Mouse (Mus musculus) lung, postnatal 4 days (tissue): ENCODE measurements around the gene Dpagt1.
"Not testable (repeated sequence)": the region's sequence is repeated elsewhere in the genome, so short reads cannot be mapped to it uniquely, and the experiment has no call there.

ENCODE experiments used
- DNase-seq, 2 experiments: peaks; one replicate each; pipeline ENCODE4 v3.0.0; 2021

The Dpagt1 gene

DNA sequence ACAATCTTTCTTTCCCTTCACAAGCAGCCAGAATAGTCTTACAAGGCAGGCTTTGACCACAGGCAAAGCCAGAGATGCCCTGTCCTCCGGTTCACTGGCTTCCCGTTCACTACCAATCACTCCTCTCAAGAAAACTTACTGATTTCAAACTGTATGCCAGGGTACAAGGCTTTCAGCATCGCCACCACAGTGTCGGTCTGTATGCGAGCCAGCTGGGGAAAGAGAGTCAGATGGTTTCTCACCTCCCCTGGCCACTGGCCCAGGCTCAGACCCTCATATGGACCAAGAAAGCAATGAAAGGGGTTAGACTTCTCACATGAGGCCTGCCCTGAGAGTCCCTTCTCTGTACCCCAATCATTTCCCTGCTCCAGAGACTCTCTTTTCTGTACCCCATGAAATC lies 15.7 kb downstream of the Dpagt1 start:
- DNase-seq, result no peak

DNA sequence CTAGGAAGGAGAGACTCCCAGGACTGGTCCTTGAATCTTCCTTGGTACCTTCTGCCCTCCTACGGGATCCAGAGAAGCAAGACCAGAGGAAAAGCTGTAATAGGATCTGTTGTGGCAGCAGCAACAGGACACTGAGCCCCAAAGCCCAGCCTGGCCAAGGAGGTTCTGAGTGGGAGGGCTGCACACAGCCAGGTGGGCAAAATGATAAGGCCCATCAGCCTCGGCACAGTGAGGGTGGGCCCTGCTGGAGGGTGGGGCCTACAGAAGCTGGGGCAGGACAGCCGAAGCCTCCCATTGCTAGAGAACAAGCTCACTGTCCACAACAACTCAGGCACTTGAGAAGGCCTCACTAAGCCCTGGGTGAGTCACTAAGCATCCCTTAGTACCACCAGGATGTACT lies 16.4 kb downstream of the Dpagt1 start:
- DNase-seq, result no peak

DNA sequence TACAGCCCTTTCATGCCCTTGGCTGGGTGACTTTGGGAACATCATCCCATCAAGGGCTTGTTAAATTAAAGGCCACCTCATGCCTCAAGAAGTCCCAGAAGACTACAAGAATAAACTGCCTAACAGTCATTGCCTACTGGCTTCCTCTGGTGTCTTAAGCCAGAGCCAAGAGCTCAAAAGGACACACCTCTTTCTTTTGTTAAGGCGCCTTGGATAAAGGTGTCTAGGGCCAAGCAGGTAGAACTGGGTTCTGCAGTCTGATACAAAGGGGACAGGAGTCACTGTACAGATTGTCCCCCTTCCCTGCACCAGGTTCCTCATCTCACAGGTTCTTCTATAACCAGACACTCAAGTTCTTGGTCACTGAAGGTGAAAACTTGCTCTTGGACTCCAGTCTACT lies 16.8 kb downstream of the Dpagt1 start:
- DNase-seq, result no peak

DNA sequence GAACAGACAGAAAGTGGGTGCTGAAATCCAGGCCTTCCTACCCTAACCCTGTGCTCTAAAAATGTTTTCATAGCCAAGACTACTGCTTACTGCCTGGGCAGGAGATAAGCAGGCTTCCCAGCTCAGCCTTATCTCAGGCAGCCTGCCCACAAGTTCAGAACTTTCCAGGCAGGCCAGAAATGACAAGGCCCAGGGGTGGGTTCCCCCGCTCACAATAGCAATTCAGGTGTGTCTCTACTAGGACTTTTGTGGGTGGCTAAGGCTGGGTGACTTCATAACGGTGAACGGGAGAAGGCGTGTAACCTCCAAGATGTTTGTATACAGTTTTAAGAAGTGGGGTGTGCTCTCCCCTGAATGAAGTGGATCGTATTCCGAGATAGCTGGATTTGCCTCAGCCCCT lies 17.5 kb downstream of the Dpagt1 start:
- DNase-seq, result peak in 1 of 2 experiments; percentile 22

DNA sequence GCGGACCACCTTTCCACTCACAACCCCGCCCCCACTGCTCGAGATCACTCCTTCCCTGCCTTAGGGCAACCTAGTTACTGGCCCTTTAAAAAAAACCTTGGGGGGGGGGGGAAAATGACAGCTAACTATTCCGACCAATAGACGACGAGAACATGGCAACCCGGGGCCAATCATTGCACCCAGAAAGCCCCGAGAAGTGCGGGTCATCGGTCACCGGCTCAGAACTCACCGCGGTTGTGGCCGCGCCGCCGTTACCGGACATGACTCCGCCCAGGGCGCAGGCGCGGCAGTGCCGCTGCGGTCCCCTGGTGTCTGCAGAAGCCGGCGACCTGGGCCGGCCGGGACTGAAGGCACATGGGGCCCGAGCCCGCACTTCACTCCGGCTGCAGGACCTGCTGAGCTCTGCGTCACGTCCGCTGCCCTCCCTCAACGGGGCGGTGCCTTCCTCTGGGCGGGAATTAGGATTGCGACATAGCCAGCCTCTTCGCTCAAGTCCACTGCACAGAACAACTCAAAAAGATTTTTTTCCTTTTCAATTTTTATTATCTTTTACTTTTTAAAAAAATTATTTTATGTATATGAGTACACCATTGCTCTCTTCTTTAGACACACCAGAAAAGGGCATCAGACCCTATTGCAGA lies 18.1 kb downstream of the Dpagt1 start, which contains the start of gene Hmbs:
Hmbs (minus strand) TSS at position 448 of the 641 bp plus-strand sequence.
- peak; percentile 94 to 95 for DNase-seq

DNA sequence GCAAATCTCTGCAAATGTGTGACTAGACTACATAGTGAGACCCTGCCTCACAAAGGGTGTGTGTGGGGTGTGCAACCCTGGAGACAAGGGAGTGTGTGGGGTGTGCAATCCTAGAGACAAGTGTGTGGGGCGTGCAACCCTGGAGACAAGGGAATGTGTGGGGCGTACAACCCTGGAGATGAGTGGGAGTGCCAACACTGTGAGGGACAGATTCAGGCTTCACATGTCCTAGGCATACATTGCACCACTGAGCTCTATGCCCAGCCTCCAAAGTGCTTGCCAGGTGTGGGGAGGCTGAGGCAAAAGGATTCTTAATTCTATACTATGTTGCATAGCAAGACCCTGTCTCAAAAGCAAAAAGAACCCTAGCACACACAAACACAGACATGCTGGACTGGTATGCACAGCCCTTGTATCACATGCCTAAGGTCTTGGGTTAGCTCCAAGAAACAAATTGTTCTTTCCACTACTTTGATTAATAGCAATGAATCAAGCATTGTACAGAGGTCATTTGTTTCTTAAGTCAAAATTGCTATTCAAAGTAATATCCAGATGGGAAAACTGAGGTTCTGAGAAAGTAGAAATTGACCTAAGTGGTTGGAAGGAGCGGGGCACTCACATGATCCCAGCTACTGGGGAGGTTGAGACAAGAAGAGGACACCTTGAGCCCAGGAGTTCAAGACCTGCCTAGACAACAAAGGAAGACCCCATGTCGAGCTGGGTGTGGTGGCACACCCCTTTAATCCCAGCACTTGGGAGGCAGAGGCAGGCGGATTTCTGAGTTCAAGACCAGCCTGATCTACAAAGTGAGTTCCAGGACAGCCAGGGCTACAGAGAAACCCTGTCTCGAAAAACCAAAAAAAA lies 20.0 kb downstream of the Dpagt1 start:
- no peak for DNase-seq

DNA sequence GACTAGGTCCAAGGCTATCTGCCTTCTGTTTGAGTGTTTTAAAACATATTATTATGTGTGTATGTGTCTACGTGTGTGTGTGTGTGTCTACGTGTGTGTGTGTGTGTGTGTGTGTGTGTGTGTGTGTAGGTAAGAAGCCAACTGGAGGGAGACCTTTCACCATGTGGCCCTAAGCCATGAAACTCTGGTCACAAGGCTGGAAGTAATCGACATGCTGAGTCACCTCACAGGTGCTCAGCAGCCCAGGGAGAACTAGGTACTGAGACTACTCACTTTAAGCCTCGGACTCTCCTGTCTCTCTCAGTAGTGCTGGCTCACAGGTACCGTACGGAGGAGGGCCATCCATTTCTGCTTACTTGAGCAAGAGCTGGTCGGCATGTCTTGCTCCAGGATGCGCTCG lies 21.3 kb downstream of the Dpagt1 start:
- no peak for DNase-seq

DNA sequence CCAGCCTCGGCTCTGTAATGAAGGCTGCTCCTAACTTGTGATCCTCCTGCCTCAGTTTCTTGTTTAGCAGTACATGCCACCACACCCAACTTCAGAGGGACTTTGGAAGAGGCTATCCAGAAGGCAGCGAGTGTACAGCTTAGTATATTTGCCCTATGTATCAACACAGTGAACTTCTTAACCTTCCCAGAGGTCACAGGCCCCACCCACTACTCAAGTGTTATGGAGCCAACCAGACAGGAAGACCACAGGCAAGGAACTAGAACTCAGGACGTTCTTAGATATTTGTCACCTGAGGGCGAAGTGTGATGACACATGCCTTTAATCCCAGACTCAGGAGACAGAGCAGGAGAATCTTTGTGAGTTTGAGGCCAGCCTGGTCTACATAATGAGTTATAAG lies 21.8 kb downstream of the Dpagt1 start:
- DNase-seq, result no peak

DNA sequence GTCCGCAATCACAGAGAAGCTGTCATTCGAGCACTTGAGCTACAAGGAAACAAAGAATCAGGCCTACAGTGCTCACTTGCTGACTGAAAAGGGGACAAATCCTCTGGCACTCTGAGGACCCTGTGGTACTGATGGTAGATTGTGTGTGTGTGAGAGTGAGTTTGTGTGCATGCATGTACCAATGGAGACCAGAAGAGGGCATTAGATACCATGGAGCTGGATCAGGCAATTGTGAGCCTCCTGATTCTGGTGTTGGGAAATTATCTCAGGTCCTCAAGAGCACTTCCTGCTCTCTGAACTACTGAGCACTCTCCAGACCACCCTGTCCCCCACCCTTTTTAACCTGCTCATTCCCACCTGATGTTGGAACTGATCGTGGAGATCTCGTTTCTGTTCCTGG lies 22.7 kb downstream of the Dpagt1 start:
- no peak for DNase-seq

DNA sequence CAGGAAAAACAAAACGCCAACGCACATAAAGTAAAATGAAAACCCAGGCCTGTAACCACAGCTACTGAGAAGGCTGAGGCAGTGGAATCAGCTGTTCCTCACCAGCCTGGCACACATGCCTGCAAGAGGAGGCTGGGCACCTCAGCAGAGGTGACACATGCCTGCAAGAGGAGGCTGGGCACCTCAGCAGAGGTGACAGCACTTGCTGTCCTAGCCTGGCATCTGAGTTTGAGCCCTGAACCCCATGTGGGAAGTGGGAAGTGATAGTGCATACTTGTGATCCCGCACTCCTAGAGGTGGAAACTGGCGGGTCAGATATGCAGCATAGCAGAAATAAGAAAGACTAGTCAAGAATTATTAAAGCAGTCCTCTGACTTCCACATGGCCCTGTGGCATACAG lies 25.6 kb downstream of the Dpagt1 start:
- no peak for DNase-seq

DNA sequence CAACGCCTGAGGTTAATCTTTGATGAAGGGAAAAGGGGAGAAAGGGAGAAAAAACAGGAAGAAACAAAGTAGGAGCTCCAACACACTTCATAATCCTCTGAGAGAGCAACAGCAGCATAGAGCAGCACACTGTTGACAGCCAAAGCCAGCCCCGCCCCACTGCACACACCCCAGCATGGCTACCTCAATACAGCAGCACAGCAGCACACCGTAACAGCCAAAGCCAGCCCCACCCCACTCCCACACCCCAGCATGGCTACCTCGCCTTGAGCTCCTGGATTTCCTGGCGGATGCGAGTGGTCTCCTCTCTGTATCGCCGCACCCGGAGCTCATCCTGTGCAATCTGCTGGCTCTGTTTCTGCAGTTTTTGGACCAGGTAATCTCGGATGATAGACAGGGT lies 26.5 kb downstream of the Dpagt1 start:
- no peak for DNase-seq

DNA sequence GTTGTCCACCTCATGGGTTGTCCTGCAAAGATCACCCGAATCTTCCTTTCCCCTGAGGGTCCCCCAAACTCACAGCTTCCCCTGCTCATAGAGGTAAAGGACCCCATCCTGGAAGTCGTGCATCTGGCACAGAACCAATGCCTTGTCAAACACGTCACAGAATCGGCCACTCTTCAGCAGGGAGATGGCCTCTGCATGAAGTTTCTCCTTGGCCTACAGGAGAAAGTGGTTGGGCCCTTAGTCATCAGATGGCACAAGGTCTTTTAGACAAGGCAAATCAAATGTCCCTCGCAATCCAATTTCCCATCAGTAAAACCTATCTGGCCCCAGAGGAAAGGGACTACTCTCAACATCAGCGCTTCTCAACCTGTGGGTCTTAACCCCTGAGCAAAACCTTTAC lies 27.3 kb downstream of the Dpagt1 start:
- DNase-seq, result no peak

DNA sequence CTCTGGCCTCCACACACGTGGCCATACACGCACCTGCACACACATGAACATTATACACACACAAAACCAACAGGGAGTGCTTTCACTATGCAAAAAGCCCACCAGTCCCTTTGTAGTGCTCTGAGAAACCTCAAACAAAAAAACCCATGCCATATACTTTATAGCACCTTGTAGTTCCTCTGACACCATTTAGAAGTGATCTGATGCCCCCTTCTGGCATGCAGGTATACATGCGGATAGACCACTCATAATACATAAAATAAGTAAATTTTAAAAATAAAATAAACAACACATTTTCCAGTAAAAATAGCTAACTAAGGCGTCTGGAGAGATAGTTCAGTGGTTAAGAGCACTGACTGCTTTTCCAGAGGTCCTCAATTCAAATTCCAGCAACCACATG lies 31.4 kb downstream of the Dpagt1 start:
- DNase-seq, result no peak

DNA sequence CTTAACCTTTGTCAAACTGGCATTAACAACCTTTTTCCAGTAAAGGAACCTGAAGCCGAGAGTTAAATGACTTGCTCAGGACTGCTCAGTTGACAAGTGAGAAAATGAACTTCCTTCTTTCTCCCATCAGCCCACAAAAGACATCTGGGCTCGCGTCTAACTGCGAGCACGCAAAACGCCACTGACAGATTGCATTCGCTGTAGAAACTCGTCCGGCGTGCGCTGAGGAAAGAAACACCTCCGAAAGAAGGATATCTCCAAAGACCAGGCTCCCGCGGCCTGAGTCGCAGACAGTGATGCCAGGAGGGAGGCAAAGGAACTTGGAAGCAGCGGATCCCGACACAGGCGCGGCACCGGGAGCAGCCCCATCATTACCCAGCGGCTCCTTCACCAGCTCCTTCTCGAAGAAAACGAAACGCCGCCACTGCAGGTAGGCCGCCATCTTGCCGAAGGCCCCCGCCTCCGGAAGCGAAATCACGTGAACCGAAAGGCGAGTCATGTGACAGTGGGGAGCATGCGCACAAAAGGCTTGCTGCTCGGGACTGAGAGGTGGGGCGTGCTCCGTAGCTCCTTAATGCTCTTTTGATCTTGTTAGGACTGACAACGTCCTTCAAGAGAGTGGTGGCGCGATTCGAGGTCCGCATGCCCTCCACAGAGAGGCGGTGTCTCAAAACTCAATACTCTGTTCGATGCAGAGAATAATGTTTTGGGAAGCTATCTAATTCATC lies 35.5 kb downstream of the Dpagt1 start, which contains the start of gene Vps11:
Vps11 (minus strand) TSS at position 481 of the 728 bp plus-strand sequence.
- DNase-seq, result peak; percentile 97

DNA sequence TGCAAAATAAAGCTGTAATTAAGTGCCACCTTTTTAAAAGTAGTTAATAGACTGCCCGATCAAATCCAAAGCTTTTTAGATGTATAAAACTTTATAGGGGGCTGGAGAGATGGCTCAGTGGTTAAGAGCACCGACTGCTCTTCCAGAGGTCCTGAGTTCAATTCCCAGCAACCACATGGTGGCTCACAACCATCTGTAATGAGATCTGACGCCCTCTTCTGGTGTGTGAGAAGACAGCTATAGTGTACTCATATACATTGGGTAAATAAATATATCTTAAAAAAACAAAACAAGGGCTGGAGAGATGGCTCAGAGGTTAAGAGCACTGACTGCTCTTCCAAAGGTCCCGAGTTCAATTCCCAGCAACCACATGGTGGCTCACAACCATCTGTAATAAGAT lies 36.1 kb downstream of the Dpagt1 start:
- DNase-seq, result not testable (repeated sequence)

DNA sequence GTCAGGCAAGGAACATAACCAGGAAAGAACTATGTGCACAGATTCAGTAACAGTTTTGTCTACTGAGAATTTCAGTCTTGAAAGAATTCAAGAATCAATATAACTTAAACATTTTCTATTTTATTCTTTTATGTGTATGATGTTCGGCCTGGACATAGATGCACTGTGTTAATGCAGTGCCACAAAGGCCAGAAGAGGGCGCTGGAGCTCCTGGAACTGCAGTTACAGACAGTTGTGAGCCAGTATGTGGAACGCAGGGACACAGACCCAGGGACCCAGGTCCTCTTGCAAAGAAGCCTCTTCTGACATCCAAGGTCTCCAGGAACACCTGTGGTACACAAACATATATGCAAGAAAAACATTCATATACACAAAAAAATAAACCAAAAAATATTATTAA lies 38.7 kb downstream of the Dpagt1 start:
- DNase-seq, result no peak

DNA sequence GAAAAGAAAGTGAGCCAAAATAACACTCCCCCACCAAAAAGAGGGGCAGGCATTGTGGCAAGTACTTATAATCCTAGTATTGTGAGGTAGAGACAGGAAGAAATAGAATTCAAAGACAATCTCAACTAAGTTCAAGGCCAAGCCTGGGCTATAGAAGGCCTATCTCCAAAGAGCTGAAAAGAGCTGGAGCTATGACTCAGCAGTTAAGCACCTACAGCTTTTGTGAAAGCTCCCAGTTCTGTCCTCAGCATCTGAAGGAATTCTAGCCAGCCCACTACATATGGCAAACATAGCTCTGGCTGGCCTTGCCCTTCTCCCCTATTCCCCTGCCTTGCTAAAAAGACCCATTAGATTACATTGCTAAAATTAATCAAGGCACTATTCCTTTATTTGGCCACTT lies 47.6 kb downstream of the Dpagt1 start:
- no peak for DNase-seq

DNA sequence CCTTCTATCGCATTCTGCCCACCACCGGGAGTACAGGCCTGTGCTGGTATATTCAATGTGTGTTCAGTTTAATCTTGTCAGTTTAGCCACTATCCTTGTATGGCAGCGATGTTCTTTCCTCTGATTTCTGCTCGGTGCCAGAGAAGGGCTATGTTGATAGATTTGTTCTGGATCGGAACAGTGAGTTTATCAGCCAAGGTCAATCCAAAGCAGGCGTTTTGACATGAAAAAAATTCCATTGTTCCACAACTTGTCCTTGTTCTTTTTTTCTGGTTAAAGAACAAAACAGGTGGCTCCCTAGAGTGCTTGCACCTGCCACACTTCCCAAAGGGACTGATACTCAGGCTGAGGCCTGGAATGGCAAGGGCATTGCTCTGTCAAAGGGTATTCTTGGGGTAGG lies 50.3 kb downstream of the Dpagt1 start:
- no peak for DNase-seq

DNA sequence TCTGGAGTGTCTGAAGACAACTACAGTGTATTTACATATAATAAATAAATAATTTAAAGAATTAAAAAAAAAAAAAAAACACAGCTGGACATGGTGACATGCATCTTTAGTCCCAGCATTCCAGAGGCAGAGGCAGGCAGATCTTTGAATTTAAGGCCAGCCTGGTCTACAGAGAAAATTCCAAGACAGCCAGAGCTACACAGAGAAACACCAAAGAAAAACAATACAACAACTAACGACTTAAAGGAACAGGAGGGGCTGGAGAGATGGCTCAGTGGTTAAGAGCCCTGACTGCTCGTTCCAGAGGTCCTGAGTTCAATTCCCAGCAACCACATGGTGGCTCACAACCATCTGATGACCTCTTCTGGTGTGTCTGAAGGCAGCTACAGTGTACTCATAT lies 51.5 kb downstream of the Dpagt1 start:
- DNase-seq, result not testable (repeated sequence)

DNA sequence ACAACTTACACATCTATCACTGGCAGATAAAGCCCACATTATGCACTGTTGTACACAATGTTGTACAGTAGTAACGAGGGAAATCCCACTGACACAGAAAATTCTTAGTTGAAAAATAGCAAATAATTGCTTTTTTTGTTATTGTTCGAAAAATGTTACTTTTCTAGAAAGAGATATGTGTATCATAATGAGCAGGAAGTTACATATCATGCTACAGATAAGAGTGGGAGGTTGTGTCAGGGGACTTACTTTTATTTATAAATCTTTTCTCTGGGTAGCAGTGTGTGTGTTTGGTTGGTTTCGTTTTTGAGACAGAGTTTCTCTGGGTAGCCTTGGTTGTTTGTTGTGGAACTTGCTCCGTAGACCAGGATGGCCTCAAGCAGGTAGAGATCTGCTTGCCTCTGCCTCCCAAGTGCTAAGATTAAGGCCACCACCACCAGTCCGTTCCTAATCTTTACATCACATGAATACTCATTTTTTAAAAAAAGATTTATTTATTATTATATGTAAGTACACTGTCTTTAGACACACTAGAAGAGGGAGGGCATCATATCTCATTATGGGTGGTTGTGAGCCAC lies 52.4 kb downstream of the Dpagt1 start:
- no peak for DNase-seq

DNA sequence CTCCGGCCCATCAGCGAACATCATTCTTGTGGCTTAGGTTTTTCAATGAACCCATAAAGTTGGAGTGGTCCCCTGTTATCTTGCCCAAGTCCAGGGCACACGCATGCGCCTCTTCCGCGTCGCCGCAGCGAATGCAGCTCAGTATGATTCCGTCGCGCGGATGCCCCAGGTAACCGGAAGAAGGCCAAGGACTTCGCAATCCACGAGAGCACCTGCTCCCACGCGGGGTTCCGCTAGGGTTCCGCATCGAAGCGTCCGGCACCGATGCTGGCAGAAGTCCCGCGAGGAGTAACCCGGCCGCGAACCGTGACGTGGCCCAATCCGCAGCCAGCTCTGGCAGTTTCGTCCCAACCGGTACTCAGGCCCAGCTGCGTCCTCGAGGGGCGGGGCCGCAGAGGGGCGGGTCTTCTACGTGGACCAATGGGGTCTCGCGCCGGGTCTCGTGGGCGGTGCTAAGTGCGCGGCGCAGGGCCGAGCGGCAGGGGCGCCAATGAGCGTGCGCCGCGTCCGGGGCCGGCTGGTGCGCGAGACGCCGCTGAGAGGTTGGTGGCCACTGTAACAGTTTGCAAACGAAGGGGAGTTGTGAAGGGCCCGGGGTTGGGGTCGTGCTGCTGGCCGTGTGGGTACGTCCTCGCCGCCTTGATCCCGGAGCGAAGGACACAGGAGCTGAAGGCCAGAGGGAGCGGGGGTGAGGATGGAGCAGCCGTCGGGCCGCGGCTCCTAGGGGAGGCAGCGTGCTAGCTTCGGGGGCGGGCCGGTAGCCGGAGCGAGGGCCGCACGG lies 53.4 kb downstream of the Dpagt1 start, which contains the start of gene Hyou1:
Hyou1 (plus strand) TSS at position 437 of the 781 bp plus-strand sequence.
- peak; percentile 99 to 100 for DNase-seq

DNA sequence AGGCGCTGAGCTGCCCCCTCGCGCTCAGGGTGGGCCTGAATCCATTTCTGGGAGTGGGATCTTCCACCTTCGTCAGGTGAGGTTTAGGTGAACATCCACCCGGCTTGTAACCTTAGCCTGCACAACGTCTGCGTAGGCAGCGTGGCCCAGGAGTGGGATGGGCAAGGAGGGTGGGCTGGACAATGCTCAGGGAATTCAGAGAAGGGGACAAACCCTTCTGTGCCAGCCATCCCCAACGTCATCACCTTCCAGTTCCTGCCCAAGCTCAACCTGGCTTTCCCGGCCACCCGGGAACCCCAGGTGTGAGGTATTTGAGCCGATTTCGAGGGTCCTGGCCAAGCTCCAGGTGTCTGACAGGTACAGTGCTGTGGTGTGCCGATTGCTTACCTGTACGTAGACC lies 54.0 kb downstream of the Dpagt1 start:
- no peak for DNase-seq
